Mouse (Mus musculus): ENCODE results near the gene Kcne2.

DNA sequence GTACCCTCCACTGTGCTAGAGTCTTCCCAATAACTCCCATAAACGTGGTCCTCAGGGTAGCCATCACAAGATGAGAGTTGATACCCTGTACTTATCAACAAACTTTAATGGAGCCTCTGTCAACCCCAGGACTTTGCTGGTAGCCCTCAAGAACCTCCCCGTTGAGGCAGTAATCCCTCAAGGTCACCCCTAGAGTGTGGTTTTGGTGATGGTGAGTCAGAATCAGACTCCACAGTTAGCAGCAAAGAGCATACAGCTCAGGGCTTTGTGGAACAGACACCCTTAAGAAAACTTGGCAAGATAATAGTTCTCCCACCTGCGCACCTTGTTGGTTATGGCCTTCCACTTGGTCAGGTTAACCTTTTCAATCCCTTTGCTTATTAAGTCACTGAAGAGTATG, 28.2 kb downstream of the Kcne2 start:
- no peak for TF ChIP-seq MAFK (IDR thresholded peaks at IDR 0.05; ENCODE audit: insufficient read depth, low read depth, low read length)
- TF ChIP-seq CHD2 (IDR thresholded peaks at IDR 0.05; ENCODE audit: low read depth, low read length) = no peak
- TF ChIP-seq ZC3H11A (IDR thresholded peaks at IDR 0.05; ENCODE audit: borderline replicate concordance, low read depth, low read length) = no peak
- no peak for TF ChIP-seq HCFC1 (IDR thresholded peaks at IDR 0.05; ENCODE audit: borderline replicate concordance, insufficient read depth, low read length)
